Mouse (Mus musculus): ENCODE results near the gene Slc23a2. TPM values are rescaled to one million over a fixed set of nuclear protein-coding genes. Genes with fewer than 3 reads are reported as not detected.

The Slc23a2 gene
- total RNA-seq, 2 experiments from 2014 or later: 150 to 153 TPM

DNA sequence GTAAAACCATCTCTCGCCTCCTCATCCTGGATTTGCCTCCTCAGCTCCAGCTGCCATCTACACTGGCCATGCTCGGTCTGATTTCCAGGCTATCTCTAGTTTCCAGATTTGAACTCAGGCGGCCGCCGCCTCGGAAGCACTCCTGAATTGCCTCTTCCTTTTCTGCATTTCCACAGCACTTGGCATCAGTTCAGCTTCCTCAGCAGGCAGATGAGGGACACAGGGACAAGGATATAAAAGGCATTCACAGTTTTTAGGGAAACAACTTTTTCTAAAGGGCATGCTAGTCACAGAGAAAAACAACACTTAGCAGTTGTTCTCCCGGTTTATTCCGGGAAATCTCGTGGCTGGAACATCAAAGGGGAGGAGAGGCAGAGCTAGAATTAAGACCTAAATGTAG is 37.3 kb downstream of the Slc23a2 start:
- intact Hi-C loops (cut with DNase I): loop anchor here (10.0 kb wide), 1 partner anchor 283 kb away; no protein-coding TSS in a partner anchor
- DNase-seq (ENCODE audit: low spot score in 2 of 2): peak; percentile 63 to 72

DNA sequence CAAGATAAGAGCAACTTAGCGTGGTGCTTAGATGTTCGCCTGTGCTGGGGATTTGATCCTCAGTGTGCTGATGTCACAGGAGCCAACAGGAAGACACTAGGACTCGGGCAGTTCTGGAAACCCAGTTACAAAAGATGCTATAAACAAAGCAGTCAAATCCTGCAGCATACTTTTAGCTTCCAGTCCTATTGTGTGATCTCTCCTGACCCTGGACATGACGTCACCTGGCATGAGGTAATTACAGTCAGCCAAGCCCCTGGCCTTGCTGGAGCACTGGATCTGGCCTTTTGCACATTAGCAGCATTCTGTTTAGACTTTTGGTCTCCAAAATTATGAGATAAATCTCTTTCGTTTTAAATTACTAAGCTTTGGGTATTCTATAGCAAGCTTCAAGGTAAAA is 38.8 kb downstream of the Slc23a2 start:
- no peak for DNase-seq (ENCODE audit: low spot score in 2 of 2)
- intact Hi-C loops (cut with DNase I): loop anchor here (10.0 kb wide), 1 partner anchor 281 kb away; no protein-coding TSS in a partner anchor

DNA sequence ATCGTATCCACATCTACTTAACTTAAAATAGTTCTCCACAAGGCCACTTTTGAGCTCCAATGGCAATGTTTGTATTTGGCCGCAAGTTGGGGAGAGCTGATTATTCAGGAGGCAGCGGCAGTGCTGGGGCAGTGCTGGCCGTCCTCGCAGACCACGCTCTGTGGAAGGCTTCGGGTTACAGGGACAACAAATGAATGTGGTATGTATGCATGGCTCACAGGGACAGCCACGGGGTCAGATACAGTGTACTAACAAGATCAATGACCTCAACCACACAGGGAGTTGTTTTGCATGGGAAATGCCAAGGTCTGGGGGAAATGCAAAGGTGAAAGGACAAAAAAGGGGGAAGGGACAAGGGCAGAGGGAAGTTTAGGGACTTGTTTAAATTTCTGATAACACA is 41.6 kb downstream of the Slc23a2 start:
- intact Hi-C loops (cut with DNase I): loop anchor here (10.0 kb wide), 1 partner anchor 278 kb away; no protein-coding TSS in a partner anchor
- DNase-seq (ENCODE audit: low spot score in 2 of 2): no peak

DNA sequence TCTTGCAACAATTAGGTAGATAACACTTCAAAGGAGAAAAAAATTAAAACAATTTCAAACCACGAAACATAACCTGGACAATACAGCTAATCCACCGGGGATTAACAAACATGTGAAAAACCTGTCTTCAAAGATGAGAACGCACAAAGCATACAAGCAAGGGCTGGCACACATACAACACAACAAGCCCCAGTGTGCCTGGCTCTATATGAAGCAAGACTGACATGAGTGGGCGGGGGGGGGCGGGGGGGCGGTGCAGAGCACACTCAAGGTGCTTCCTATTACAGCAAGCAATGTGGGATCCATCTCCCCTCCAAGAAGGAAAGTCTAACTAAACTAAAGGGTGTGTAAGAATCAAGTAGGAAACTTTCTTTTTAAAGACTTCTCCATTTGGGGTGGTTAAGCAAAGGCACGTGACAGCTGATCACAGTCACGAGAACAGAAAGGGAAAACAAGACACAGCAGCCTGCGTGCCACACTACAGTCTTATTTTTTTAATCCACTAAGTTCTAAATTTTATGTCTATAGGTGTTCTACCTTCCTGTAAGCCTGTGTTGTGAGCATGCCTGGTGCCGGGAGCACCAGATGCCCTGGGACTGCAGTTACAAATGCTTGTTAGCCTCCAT is 42.3 kb downstream of the Slc23a2 start:
- DNase-seq (ENCODE audit: low spot score in 2 of 2): no peak
- intact Hi-C loops (cut with DNase I): loop anchor here (10.0 kb wide), 1 partner anchor 278 kb away; no protein-coding TSS in a partner anchor

DNA sequence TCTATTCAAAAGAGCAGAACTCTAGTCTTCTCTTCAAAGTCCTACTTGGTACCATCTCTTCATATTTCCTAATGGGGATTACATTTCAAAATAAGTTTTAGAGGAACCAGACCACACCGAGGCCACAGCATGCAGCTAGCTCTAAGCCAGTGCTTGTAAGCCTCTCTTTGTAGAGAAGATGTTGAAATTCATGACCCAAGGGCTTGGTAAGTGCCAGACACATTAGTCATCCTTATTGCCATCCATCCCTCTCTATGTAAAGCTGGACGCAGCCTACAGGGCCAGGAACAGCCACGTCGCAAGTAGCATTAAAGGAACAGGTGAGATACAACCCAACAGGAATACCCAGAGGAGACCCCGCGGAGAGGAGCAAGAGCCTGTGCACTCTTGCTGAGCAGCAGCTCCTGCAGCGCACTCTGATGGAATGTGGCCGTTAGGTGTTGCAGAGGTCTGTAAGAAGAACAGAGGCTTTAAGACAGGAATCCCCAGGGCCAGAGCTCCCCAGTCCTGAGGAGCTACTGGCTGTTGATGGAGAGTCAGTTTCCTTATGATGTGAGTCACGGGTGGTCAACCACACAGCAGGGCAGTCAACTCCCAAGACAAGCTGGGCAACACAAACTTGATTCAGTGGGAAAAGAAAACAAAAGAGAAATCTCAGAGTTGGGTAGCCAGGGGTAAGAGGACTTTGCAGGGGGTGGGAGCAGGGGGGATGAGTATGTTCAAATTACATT is 45.8 kb downstream of the Slc23a2 start:
- no peak for DNase-seq (ENCODE audit: low spot score in 2 of 2)
- intact Hi-C loops (cut with DNase I): no loop called here

DNA sequence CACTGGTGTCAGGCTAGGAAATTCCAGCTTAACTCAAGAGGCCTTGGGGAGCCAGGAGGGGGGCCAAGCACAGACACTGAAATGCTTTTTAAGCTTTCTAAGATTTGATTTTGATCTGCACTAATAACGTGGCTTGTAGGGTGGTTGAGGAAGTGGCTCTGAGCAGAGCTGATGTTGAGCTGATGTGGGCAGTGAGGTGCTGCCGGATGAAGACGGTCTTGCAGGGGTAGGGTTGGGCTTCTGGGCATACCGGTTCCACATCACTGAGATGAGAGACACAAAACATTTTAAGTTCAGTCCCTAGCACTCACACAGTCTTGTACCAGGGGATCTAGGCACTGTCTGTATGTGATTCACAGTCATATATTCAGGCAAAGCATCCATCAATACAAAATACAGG is 46.5 kb downstream of the Slc23a2 start:
- DNase-seq (ENCODE audit: low spot score in 2 of 2): no peak
- intact Hi-C loops (cut with DNase I): no loop called here

DNA sequence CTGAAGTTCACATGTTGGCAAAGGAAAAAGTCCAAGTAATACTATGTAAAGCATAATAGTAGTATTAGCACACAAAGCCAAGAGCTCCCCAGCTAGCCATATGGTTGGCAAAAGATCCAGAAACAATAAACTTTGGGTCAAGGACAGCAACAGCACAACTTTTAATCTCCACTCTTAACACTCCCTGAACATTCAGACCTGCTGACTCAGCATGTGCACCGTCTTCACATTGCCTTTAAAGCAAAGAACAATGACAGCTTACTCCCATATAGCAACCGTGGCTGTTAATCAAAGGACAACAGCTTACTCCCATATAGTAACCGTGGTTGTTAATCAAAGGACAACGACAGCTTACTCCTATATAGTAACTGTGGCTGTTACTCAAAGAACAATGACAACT is 48.3 kb downstream of the Slc23a2 start:
- intact Hi-C loops (cut with DNase I): no loop called here
- DNase-seq (ENCODE audit: low spot score in 2 of 2): no peak

DNA sequence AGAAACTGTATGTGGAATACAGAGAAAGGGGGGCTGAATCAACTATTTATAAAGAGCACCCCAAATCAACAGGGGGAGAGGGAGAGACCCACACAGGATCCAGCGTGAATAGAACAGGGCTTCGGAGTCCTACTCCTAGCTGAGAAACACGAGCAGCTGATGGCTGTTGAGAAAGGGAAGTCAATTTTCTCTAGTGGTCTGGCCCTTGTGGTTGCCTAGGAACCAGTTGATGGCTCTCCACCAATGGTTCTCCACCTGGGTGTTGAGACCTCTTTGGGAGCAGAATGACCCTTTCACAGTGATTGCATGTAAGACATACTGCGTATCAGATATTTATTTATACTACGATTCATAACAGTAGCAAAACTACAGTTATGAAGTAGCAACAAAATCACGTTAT is 49.1 kb downstream of the Slc23a2 start:
- DNase-seq (ENCODE audit: low spot score in 2 of 2): no peak
- intact Hi-C loops (cut with DNase I): no loop called here

DNA sequence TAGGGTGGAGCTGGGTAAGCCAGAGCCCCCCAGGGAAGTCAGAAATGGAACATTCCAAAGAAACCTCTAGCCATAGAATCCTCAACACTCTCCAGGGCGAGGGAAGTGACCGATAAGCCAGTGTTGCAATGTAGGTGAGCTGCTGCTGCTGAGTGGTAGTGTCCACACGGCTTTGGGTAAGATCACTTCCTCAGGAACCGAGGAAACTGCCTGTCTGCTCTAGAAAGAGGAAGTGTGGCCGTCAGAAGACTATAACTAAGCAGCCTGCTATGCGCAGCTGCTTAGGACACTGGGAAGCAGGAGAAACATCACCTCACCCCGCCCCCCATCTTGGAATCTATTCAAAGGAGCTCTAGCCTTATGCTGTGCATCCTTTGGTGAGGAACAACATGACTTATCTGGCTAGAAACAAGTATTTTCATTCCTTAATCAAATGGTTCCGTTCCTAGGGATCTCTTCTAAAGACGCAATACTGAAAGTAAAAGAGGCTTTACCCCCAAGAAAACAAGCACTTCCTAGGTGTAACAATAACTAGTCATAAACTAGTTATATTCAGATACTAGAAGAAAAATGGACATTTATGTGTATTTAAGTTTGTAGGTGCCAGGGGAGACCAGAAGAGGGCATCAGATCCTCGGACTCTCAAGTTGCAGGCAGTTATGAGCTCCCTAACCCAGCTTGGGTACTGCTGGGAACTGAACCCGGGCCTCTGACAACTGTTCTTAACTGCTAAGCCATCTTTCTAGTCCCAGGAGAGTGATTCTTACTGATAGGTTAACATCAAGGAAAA is 50.3 kb downstream of the Slc23a2 start:
- intact Hi-C loops (cut with DNase I): no loop called here
- no peak for DNase-seq (ENCODE audit: low spot score in 2 of 2)

DNA sequence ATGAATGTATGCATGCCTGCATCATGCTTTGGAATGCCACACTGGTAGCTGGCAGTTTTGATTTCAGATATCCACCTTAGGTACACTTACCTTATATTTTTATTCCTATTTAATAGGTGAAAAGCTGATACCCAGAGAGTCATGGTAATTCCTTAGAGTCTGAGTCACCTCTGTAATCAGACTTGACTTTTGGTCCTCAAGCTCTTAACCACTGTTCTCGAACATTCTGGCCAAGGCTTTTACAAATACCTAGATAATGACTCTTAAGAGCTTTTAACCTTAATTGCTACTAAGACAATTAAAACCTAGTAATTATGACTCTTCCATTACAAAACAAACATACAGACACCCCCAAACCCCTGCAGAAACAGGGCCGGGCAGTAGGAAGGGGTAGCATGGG is 51.2 kb downstream of the Slc23a2 start:
- intact Hi-C loops (cut with DNase I): no loop called here
- no peak for DNase-seq (ENCODE audit: low spot score in 2 of 2)

DNA sequence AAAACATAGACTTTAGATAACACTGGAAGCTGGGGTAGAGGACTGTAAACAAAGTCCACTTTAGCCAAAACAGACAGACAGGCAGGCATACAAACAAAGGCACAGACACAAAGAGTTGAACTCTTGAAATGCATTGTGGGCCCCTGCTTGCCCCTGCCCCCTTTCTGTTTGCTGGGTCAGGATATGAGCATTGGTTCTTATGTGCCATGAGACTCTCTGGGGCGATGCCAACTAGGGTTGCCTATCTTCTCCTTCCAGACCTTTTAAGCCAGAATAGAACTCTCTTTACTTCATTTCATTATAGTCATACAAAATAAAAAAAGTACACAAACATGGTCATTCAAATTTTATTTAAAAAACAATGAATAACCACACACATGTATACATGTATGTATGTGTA is 51.6 kb downstream of the Slc23a2 start:
- intact Hi-C loops (cut with DNase I): no loop called here
- no peak for DNase-seq (ENCODE audit: low spot score in 2 of 2)

DNA sequence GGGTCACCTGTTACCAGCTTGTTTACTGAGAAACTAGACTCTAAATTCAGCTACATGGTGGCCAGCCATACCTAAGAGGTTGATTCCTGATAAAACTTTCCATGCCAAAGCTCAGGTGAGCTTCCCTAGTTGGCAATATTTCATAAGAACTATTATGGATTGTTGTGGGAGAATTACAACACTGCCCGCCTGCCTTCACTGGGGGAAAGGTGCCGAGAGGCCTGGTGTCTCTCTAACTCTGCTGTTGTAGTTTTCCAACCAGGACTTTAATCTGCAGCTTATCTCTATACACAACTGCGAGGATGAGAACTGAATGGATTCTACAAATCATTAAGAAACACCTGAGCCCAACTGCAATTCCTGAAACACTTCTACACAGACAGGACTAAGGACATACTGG is 52.2 kb downstream of the Slc23a2 start:
- intact Hi-C loops (cut with DNase I): no loop called here
- no peak for DNase-seq (ENCODE audit: low spot score in 2 of 2)

DNA sequence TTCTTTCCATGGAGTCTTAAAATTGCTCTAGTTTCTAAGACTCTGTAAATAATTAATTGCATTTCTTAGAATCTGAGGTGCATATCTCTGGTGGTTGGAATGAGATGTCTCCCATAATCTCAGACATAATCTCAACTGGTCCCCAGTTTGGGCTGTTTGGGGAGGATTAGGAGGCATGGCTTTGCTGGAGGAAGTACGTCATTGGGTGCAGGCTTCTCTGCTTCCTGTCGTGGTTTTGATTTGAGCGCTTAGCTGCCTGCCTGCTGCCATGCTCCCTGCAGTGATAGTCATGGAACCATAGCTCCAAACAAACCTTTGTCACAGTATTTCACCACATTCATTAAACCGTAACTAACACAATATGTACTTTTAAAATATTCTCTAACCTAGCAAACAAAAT is 53.2 kb downstream of the Slc23a2 start:
- DNase-seq (ENCODE audit: low spot score in 2 of 2): no peak
- intact Hi-C loops (cut with DNase I): no loop called here

DNA sequence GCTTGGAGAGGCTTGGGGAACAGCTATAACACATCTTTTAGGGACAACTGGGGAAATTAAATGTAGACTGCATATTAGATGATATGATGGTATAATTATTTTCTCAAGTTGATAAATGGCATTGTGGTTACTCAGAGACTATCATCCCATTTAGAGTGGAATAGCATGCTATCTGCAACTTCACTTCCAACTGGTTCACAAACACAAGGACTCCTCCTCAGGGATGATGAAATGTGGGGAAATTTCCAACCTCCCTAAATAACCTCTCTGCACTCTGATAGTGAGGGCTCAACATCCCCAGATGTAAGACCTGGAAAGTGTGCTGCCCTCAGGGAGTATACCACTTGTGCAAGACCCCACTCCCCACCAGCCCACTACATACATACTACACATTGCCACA is 60.1 kb downstream of the Slc23a2 start:
- DNase-seq (ENCODE audit: low spot score in 2 of 2): no peak
- intact Hi-C loops (cut with DNase I): no loop called here

DNA sequence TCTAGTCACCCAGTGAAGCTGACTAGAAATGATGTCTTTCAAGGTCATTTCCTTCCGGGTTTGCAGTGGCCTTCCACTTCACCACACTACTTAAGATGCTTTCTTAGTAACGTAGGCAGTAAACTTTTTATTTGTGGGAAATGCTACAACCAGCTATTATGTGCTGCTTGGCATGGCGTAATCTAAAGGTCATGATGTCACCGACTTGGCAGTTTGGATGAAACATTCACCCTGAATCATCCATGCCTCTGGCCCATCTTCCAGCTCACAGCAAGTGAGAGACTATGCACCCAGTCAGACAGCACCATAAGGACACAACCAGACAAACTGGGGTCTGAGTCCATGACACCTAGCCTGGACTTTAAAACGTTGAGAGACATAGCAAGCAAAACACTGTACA is 60.5 kb downstream of the Slc23a2 start:
- intact Hi-C loops (cut with DNase I): no loop called here
- no peak for DNase-seq (ENCODE audit: low spot score in 2 of 2)

DNA sequence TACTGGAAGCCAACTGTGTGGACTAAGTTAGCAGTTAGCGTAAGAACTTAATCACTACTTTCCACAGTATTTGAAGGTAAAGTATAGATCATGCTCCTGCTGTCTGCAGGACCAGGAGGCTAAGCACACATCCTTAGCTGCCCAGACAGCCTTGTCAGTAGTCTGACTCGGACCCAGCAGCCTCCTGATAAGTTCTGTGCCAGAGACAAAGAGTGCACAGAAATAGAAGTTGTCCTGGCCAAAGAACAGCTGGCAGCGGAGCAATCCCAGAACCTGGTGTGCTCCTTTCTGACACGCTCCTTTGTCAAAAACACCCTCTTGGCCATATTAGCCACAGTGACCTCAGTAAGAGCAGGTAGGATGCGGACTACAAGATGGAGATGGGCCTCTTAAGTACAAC is 65.8 kb downstream of the Slc23a2 start:
- DNase-seq (ENCODE audit: low spot score in 2 of 2): no peak
- intact Hi-C loops (cut with DNase I): no loop called here

DNA sequence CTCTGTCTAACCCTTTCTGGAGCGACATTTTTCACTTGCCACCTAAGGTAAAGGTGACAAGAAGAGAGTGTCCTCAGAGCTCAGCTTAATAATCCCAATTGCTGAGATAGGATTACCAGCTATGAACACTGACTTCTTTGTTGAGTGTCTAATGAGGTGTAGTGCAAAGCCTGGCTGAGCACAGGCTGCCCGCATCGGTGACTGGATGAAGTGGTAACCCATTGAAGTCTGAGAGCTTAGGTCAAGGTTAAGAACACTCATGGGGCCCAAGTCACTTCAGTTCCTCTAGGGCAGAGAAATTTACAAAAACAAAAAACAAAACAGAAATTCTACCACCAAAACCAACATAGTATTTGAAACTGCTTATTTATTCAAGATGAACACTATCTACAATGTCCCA is 71.9 kb downstream of the Slc23a2 start:
- intact Hi-C loops (cut with DNase I): no loop called here
- no peak for DNase-seq (ENCODE audit: low spot score in 2 of 2)

DNA sequence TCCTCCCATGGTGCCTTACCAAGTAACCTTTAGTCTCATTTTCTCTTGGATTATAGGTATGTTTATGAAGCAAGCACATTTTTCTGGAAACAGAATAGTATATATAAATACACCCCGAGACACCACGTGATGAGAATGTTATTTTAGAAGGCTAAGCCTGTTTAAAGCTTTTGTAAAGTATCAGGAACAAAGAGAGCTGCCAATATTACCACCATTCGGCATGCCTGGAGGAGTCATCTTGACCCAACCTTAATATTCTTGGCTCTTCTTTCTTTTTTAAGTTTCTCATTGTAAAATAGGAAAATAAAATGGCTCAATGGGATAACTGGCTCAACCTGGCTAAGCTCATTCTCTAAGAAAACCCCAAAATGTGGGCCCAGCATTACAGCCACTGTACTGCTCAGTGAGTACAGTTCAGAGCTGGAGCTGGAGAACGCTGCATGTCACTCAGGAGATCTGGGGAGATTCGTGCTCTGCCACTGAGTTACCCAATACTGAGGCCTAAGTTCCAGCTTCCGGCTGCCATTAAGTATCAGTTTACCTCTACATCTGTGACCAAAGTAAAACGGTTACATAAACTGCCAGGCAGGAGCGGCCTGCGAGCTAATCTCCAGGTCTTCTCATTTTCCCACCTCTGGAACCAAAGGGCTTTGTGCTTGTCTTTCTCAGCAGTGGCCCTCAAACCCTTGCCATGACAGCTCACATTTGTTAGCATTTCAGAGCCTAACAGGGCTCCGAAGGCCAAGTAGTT is 74.7 kb downstream of the Slc23a2 start:
- no peak for DNase-seq (ENCODE audit: low spot score in 2 of 2)
- intact Hi-C loops (cut with DNase I): no loop called here

DNA sequence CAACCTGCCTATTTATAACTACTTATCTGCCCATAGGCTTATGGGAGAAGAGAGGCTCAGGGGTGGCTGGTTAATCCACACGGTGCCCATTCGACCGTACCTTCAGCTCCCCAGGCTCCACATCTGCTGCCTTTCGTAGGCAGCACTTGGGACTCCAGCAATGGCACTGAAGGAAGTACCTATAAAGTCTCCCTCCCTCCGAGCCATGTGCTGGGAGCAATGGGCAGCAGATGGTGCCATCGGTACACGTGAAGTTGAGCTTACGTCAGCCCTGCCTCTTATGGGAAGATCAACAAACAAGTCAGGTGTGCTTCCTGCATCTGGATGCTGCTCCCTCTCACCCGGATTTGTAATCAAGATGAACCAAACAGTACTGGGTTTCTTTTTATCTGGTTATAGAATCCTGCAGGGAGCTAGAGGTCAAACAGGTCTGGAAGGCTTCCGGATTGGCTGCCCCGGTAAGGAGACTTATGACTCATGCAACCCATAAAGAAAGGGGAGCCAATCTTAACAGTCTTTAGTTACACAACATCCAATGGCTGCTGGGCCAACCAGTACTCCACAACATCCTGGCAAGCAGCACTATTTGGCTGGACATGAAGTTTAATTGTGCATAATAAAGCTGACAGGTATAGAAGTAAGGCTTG is 80.6 kb downstream of the Slc23a2 start:
- DNase-seq (ENCODE audit: low spot score in 2 of 2): no peak
- intact Hi-C loops (cut with DNase I): no loop called here

DNA sequence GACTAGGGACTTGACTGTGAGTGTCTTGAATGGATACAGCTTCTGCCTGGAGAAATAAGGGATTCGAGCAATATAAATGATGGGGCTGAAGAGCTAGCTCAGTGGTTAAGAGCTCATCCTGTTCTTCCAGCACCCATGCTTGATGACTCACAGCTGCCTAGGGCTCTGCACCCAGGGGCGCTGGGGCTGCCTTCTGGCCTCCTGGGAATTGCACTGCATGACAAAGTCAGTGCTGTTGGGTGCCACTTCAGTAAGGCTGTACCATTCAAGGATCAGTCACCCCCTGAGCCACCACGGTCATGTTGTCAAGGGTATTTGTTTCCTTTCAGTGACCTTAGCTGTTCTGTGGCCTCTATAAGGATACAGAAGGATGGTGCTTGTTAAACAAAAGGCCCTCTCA is 81.1 kb downstream of the Slc23a2 start:
- intact Hi-C loops (cut with DNase I): no loop called here
- no peak for DNase-seq (ENCODE audit: low spot score in 2 of 2)
